In genomic region chr19:45413966-45414365, GRCm38 (mm10) we compare ENCODE assay signal across 16 mouse cellular contexts. TPM values are rescaled to one million over a fixed set of nuclear protein-coding genes. Genes with fewer than 3 reads are reported as not detected.
DNase-seq lines count a peak whose midpoint lies in the region.
"Had no signal": no experiment of that assay in that cellular context is flagged by ENCODE, and none has a peak within 500 bp of the region (broad histone marks: within the 10 kb centered on the region; RNA-seq: fewer than 3 reads in every experiment).

No protein-coding gene starts in this region.

- H3K4me3 ChIP-seq in brown adipose tissue, adult 24 weeks (ENCODE audit: insufficient read depth, low read depth, low read length): no peak overlapping the region
- H3K4me3 ChIP-seq: forebrain, embryonic 10.5 days; liver, embryonic 13.5 days; midbrain, embryonic 12.5 days; neural tube, embryonic 15.5 days had no signal

- intact Hi-C loops in heart, postnatal 25 days (cut with DNase I): loop anchor here (2.0 to 5.0 kb wide), 2 partner anchors 19 to 47 kb away; no protein-coding TSS in a partner anchor
- intact Hi-C loops in left cerebral cortex, postnatal 25 days (cut with DNase I): no loop called here

- DNase-seq in cerebellum, adult 9-11 months: peak; percentile 38
- DNase-seq in cerebellum, adult 9-10 months: no peak
- DNase-seq in kidney, adult 11 months: peak; percentile 65
- no peak for DNase-seq in kidney, postnatal 10 days
- peak; percentile 5 for DNase-seq in heart, postnatal 25 days (ENCODE audit: low spot score)
- DNase-seq in left cerebral cortex, postnatal 25 days (ENCODE audit: low spot score in 2 of 2): no peak
- no peak for DNase-seq in layer of hippocampus, postnatal 14 days (ENCODE audit: low spot score in 2 of 2)
- DNase-seq: B cell, adult 2 months; layer of hippocampus, postnatal 36 days; liver, embryonic 13.5 days; thymus, adult 2 months had no signal

- peak overlapping the region; percentile 82 for H3K27ac ChIP-seq in brown adipose tissue, adult 24 weeks (replicated peaks; ENCODE audit: low read depth, low read length)
- H3K27ac ChIP-seq: forebrain, embryonic 10.5 days; kidney, postnatal 0 days; liver, embryonic 13.5 days; midbrain, embryonic 12.5 days; neural tube, embryonic 15.5 days had no signal

- peaks cover 3% of the 10 kb centered on the region; the same call in 1 of the 2 replicates for H3K4me1 ChIP-seq in brown adipose tissue, adult 24 weeks (ENCODE audit: control insufficient read depth, insufficient read depth, insufficient read length, low read length)
- H3K4me1 ChIP-seq: forebrain, embryonic 10.5 days; liver, embryonic 13.5 days; midbrain, embryonic 12.5 days; neural tube, embryonic 15.5 days had no signal

RNA-seq across cellular contexts. Expression of gene Btrc, which starts 50.4 kb away (rescaled TPM):
- 9.3 and 9.7 TPM in 2 replicates for polyA plus RNA-seq in brown adipose tissue, adult 24 weeks (2012; ENCODE audit: insufficient read depth, insufficient read length, missing spikeins)
- 10 to 100 TPM; 15.6 to 20.4 TPM for total RNA-seq in heart, postnatal 25 days (2021)
- total RNA-seq in left cerebral cortex, postnatal 25 days (2021): 100 to 1,000 TPM; 105 to 107 TPM
- total RNA-seq in layer of hippocampus, postnatal 14 days (2021): 10 to 100 TPM; 82.3 to 90.2 TPM

Comparison
In these comparisons a context has a peak if more than half of its experiments do, and no peak if none do; other contexts are left out.
1. DNase-seq: peak in cerebellum, adult 9-11 months (single experiment), kidney, adult 11 months (single experiment) and heart, postnatal 25 days (single experiment); none in cerebellum, adult 9-10 months (single experiment), kidney, postnatal 10 days (single experiment), left cerebral cortex, postnatal 25 days (0 of 2) and layer of hippocampus, postnatal 14 days (0 of 2).